Mouse (Mus musculus): ENCODE measurements at regions not wholly inside any gene's neighbourhood (a gene's known extent, or its start where the extent isn't known, plus 50 kb on each side); places are given as distances from the start of the nearest gene placed in this dataset.
A peak's percentile ranks its signal among the peaks of the same experiment; 100 is the strongest.
"Not testable (repeated sequence)": the region's sequence is repeated elsewhere in the genome, so short reads cannot be mapped to it uniquely, and the experiment has no call there.

- DNase-seq = no peak
Measured at GRCm38 (mm10) chr7:75360874-75361273, 51.8 kb upstream of the Sv2b start.

- DNase-seq = no peak
Measured at GRCm38 (mm10) chr7:75362541-75362940, 53.5 kb upstream of the Sv2b start.

GRCm38 (mm10) chr7:75365480-75365879 lies 56.4 kb upstream of the Sv2b start:
- no peak for DNase-seq

GRCm38 (mm10) chr7:75366285-75366882 lies 57.3 kb upstream of the Sv2b start:
- DNase-seq = peak; percentile 91

GRCm38 (mm10) chr7:75368315-75368714 lies 59.3 kb upstream of the Sv2b start:
- DNase-seq = no peak

- DNase-seq = no peak
Measured at GRCm38 (mm10) chr7:75369366-75369765, 60.3 kb upstream of the Sv2b start.

GRCm38 (mm10) chr7:75370595-75371519 lies 61.8 kb upstream of the Sv2b start:
- DNase-seq = peak; percentile 76

GRCm38 (mm10) chr7:75371520-75371876 lies 62.4 kb upstream of the Sv2b start:
- DNase-seq = no peak

- DNase-seq = no peak
Measured at GRCm38 (mm10) chr7:75371991-75372390, 62.9 kb upstream of the Sv2b start.

GRCm38 (mm10) chr7:75372892-75373444 lies 63.9 kb upstream of the Sv2b start:
- DNase-seq = no peak

GRCm38 (mm10) chr7:75374506-75374905 lies 65.4 kb upstream of the Sv2b start:
- DNase-seq = no peak

- no peak for DNase-seq
Measured at GRCm38 (mm10) chr7:75379595-75379994, 70.5 kb upstream of the Sv2b start.

- DNase-seq = no peak
Measured at GRCm38 (mm10) chr7:75384506-75384911, 70.8 kb upstream of the Akap13 start.

- no peak for DNase-seq
Measured at GRCm38 (mm10) chr7:75387033-75387432, 68.3 kb upstream of the Akap13 start.

GRCm38 (mm10) chr7:75387821-75388431 lies 67.4 kb upstream of the Akap13 start:
- no peak for DNase-seq

- no peak for DNase-seq
Measured at GRCm38 (mm10) chr7:75390162-75390561, 65.2 kb upstream of the Akap13 start.

GRCm38 (mm10) chr7:75392783-75393182 lies 62.6 kb upstream of the Akap13 start:
- no peak for DNase-seq

GRCm38 (mm10) chr7:75393466-75393865 lies 61.9 kb upstream of the Akap13 start:
- no peak for DNase-seq

GRCm38 (mm10) chr7:75394866-75395580 lies 60.3 kb upstream of the Akap13 start:
- no peak for DNase-seq

- no peak for DNase-seq
Measured at GRCm38 (mm10) chr7:75397559-75397958, 57.8 kb upstream of the Akap13 start.

GRCm38 (mm10) chr7:75398480-75398879 lies 56.9 kb upstream of the Akap13 start:
- not testable (repeated sequence) for DNase-seq

- peak; percentile 3 for DNase-seq
Measured at GRCm38 (mm10) chr7:75398904-75399724, 56.2 kb upstream of the Akap13 start.

All from cerebellum, adult 8-10 months (tissue).